Mouse (Mus musculus): ENCODE data around the gene Plekhh2.
A peak's percentile ranks its signal among the peaks of the same experiment; 100 is the strongest.

Gene Plekhh2

DNA sequence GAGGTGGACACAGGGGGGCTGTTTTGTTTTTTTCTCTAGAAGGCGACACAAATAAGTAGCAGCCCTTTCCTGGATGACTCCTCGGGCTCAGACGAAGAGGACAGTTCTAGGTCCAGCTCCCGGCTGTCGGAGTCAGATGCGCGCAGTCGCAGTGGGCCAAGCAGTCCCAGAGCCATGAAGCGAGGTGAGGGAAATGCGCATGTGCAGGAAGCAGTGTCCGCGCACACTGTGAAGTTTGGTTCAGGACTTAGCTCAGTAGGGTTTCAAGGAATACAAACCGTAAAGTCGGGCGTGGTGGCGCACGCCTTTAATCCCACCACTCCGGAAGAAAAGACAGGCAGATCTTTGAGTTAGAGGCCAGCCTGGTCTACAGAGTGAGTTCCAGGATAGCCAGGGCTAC is 59.9 kb downstream of the Plekhh2 start:
- peak in 1 of 2 experiments; percentile 12 for DNase-seq (ENCODE audit: inconsistent age in 2 of 2, low spot score in 1 of 2)

DNA sequence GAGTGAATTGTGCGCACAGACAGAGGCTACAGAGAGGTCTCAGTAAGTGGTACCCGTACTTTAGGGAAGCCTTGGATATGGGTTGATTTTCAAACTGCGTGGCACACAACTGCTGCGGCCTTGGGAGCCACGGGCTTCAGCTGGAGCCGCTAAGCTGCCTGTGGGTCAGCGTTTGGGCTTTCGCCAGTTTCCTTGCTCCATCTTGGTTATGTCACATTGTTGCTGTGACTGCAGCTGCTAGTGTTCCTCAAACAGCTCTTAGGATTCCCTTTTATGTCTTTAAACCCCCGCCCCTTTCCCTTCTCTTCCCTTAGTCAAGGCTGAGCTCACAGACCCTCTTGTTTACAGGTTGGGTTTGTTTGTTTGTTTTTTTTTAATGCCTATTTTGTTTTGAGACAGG is 61.6 kb downstream of the Plekhh2 start:
- DNase-seq (ENCODE audit: inconsistent age in 2 of 2, low spot score in 1 of 2): no peak

DNA sequence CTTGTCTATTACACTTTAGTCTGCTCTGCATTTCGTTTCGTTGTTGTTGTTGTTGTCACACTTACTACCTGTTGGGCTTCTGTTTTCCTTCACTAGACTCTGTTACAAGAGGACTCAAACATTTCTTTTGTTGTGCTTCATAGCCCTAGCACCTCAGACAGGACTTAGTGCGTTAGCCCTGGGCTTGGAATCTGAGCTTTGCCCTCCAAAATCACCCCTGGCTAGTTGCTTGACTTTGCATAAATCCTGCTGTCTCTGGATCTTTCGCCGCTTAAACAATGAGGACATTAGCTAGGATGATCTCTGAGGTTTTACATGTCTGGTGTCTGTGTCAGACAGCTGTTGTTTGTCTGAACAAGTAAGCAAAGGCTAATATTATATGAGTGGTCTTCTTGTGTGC is 62.2 kb downstream of the Plekhh2 start:
- DNase-seq (ENCODE audit: inconsistent age in 2 of 2, low spot score in 1 of 2): no peak

DNA sequence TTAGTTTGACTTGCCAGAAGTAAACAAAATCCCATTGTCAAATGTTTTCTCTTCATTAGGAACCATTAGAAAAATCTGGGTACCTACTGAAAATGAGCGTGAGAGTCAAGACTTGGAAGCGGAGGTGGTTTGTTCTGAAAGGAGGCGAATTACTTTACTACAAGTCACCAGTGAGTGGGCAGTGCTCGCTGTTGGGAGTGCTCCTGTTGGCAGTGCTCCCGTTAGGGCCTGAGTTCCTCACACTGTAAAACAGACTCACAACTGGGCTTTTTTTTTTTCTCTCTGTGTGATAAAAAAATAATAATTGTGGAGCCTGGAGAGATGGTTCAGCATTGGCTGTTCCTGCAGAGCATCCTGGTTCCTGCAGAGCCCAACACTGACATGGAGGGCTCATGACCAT is 63.4 kb downstream of the Plekhh2 start:
- DNase-seq (ENCODE audit: inconsistent age in 2 of 2, low spot score in 1 of 2): no peak

DNA sequence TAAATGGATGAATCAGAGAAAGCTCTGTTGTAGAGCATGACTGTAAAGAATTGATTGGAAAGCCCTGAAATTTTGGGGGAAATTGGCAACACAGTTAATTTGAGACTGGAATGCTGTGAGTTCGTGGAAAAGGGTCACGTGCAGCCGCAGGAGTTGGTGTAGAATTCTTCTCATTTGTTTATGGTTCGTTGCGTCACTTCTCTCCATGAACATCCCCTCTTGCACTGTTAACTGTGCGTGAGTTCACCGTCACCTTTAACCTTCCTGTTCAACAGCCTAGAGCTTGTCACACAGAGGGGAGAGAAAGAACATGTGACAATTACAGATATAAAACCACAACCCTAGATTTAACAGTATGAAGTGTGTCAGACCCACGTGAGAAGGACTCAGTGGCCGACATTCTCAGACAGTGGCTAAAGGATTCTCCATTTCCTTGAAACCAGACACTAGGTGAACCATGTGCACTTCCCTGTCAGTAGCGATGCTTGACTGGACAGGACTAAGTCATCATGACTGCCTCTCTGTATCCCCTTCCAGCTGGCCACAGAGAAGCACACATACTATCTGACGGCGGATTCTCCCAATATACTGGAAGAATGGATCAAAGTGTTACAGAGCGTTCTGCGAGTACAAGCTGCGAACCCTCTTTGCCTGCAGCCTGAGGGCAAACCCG is 65.1 kb downstream of the Plekhh2 start:
- no peak for DNase-seq (ENCODE audit: inconsistent age in 2 of 2, low spot score in 1 of 2)

DNA sequence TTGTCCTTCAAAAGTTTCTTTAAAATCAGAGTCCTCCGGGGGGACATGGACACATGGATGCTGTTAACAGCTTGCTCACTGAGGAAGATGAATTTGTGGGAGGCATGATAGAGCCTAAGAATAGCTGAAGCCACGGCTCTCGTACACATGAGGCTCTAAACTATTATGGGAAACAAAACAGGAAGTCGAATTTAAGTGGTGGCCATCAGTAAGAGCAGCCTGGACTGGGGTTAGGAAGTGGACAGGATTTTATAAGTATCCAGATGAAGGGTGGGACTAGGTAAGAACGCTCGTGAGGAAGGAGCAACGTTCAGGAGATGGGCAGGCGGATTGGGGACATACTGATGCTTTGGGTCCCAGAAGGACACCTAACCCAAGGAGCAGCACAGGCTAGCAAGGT is 67.6 kb downstream of the Plekhh2 start:
- no peak for DNase-seq (ENCODE audit: inconsistent age in 2 of 2, low spot score in 1 of 2)

DNA sequence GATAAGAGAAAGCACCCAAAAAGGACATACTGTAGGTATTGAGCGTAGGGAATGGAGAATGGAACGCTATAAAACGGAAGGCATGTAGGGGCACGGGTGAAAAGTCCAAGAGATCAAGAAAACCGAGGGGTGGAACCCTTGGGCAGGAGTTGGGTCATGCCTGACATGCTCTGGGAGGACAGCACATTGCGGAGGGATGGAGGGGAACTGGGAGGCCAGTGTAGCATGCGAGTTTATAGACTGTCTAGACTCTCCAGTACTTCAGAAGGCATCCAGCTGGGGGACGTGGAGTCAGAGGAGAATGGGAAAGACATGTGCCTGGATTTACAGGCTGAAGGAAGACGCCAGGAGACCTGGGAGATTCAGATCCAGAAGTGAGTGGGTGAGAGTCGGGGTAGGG is 68.1 kb downstream of the Plekhh2 start:
- DNase-seq (ENCODE audit: inconsistent age in 2 of 2, low spot score in 1 of 2): no peak

DNA sequence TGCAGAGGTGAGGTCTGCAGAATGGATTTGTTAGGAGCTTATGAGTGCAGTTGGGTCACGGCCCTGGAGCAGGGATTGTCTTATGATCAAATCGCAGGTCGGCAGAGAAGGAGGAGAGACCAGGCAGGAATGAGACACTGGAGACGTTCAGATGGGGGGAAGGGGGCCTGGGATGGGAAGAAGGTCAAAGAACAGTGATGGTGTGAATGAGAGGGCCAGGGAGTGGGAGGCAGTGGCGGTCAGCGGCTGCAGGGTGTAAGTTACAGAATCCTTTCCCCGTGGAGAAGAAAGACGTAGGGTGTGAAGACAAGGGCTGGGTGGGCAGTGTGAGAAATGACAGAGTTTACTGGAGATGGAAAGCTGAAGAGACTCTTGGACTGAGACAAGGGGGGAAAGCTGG is 69.1 kb downstream of the Plekhh2 start:
- no peak for DNase-seq (ENCODE audit: inconsistent age in 2 of 2, low spot score in 1 of 2)

DNA sequence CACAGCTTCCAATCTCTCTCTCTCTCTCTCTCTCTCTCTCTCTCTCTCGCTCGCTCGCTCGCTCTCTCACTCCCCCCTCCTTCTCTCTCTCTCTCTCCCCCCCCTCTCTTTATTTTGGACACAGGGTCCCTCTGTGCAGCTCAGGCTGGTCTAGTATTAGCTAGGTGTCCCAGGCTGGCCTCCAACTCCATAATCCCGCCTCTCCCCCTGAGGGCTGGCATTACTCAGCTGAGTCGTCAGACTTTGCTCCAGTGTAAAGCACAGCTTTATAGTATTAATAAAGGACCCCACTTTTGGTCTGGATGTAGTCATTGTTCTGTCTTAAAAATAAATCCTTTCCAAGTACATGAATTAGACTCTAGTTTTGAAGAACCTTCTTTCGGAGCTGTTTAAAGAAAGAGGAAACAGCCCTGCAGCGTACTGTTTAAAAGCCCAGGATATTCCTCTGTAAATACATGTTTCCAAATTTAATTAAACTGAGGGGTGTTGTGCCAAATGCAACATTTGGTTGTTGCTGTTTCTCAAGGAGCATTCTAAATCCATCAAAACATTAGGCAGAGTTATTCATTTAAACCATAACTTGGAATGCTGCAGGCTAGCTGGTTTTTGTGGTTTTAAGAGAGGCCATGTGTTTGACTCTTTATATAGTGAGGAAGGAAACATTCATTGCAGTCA is 70.2 kb downstream of the Plekhh2 start:
- no peak for DNase-seq (ENCODE audit: inconsistent age in 2 of 2, low spot score in 1 of 2)

DNA sequence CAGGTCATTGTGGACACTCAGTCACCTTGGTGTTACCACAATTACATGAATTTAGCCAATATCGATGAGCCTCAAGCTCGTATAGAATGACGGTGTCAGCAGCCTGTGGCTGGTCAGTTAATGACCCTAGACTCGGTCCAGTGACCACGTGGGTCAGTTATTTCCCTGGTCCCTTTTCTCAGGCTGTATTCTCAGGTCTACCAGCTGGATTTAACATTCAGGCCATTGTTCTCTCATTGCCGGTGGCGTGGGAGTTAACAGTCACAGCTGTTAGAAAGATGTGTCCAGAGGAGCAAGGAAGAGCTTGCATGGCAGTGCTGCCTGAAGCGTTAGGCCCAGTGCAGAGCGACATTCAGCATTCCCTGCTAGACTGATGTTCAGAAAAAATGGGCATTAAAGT is 72.4 kb downstream of the Plekhh2 start:
- DNase-seq (ENCODE audit: inconsistent age in 2 of 2, low spot score in 1 of 2): no peak

DNA sequence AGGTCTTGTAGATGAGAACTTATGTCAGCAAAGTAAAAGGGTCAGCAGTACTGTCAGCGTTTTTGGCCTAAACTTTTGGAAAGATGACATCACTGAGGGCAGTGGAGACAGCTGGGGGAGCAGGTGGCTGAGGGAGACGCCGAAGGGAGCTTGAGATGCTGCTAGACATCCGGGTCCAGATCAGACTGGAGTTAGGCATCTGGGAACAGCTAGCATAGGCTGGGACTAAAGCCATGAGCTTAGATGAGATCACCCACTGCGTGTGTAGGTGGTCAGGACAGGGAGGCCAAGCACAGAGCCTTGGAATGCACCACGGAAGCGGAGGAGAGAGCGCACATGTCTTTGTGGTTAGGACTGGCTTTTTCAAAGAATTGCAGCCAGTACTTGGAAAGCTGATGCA is 73.4 kb downstream of the Plekhh2 start:
- no peak for DNase-seq (ENCODE audit: inconsistent age in 2 of 2, low spot score in 1 of 2)

DNA sequence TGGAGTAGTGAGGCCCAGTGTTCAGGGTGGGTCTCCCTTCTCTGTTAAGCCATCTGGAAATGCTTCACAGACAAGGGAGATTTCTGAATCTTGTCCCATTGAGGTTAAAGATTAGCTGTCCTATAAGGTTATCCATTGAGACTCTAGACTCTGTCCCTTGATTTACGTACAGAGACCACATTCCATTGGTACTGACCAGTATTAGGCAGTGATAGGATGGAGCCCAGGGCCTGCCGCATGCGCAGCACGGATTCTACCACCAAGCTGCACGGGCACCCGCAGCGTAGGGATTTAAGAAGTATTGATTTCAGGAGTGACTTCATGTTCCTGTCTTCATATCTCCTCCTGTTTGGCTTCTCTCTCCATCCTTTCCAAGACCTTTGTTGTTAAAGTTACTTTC is 78.4 kb downstream of the Plekhh2 start:
- no peak for DNase-seq (ENCODE audit: inconsistent age in 2 of 2, low spot score in 1 of 2)

DNA sequence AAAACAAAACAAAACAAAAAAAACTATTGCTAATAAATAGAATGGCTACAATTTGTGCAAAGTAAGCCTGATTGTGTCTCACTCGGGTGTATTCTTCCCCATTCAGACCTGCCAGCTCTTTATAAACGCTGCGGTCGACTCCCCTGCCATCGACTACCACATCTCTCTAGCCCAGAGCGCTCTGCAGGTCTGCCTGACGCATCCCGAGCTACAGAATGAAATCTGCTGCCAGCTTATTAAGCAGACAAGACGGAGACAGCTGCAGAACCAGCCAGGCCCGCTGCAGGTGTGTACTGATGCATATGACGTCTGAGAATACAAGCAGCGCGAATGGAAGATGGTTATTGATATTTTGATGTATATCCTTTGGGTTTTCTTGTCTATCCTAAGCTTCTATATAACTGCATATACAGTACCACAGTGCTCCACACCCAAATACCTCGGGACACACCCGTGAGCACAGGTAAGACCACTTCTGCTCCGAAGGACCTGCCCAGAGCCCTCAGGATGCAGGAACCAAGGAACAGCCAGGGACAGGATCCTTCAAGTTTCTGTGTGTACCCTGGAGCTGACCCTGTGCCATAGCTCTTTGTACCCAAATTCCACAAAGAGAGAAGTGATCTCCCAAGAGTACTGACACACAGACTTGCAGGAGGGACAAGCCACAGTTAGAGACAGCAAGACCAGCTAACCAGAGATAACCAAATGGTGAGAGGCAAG is 79.9 kb downstream of the Plekhh2 start:
- no peak for DNase-seq (ENCODE audit: inconsistent age in 2 of 2, low spot score in 1 of 2)

DNA sequence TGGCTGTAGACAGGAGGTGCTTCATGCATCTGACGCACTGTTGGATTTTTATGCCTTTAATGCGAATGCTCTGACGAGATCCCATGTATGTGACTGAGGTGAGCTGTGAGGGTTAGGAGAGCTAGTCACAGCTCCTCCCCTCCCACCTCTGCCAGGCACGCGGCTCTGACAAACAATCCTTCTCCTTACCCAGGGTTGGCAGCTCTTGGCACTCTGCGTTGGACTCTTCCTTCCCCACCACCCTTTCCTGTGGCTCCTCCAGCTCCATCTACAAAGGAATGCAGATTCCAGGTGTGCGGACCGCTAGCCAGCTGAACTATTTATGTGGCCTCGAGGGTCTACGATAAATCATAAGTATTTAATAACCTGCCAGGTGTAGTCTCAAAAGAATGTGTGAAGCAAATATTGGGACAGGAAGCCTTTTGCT is 84.3 kb downstream of the Plekhh2 start:
- DNase-seq (ENCODE audit: inconsistent age in 2 of 2, low spot score in 1 of 2): no peak

DNA sequence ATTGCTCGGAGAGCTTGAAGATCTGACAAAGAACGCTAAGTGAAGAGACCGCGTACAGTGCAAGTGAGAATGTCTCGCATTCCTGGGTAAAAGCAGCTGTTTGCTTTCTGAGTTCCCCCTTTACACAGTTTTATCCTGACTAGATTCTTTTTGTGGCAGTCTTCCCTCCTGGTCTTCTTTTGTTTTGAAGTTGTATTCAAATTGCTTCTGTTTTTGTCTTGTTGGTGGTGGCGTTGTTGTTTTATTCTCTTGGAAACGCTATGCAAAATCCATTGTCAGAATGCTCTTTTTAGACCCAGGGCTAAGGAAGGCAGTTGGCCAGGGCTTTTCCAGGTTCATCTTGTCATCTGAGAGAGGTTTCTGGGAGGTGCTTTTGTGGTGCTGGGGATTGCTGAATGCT is 84.8 kb downstream of the Plekhh2 start:
- no peak for DNase-seq (ENCODE audit: inconsistent age in 2 of 2, low spot score in 1 of 2)

DNA sequence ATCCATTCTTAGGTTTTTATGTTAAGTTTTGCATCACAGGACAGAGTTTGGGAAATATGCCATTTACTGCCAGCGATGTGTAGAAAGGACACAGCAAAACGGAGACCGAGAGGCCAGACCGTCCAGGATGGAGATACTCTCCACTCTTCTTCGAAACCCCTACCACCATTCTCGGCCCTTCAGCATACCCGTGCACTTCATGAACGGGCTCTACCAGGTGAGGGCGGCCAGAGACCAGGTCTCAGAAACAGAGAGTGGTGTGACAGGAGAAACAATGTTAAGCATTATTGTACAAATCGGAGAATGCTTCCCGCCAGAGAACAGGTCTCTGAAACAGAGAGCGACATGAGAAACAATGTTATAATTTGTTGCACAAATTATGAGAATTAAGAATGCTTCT is 86.2 kb downstream of the Plekhh2 start:
- DNase-seq (ENCODE audit: inconsistent age in 2 of 2, low spot score in 1 of 2): no peak

DNA sequence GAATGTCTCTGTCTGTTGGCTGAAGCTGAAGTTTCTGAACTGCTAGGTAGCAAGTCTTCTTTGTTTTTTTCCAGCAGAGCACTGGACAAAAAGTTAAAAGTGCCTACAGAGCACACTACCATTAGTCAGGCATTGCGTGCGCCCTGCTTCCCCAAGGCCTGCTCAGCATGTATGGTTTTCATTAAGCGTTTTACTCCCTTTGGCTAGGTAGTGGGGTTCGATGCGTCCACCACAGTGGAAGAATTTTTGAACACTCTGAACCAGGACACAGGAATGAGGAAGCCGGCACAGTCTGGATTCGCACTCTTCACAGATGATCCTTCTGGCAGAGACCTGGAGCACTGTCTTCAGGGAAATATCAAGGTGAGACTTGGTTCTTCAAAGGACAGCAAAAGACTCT is 87.2 kb downstream of the Plekhh2 start:
- no peak for DNase-seq (ENCODE audit: inconsistent age in 2 of 2, low spot score in 1 of 2)

DNA sequence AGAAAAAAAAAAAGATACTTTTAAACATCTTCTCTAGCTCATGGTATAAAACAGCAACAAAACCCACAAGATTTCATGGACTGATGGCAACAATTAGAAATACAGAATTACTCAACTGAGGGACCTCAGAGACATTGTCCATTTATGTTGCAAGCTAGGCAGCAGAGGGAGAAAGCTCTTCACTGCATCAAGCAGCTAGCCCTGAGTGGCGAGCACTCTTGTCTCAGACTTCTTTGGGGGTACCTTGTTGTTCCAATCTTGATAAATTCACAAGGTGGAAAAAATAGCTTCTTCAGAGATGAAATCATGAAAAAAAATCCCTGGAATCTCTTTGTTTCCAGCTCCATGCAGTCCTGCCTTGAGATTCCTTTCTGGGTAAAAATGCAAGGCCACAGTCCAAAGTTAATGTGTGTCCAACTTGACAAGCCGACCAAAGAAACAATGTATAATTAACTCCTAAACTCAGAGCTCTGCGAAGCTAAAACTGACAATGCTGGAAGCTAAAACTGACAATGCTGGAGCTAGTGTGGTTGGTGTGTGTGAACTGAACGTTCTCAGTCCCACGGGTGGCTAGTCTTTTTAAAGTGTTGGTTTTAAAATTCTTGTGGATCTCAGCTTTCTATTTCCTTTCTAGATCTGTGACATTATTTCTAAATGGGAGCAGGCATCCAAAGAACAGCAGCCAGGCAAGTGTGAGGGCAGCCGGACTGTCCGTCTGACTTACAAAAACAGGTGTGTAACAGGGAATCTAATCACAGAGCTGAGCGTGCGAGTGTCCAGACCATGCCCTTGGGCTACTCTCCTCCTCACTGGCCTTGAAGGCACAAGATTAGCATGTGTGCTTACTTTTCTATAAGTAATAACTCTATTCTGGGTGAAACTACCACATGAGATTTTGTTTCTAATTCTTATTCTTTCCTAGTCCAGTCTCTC is 88.6 kb downstream of the Plekhh2 start:
- peak in 1 of 2 experiments; percentile 30 for DNase-seq (ENCODE audit: inconsistent age in 2 of 2, low spot score in 1 of 2)

DNA sequence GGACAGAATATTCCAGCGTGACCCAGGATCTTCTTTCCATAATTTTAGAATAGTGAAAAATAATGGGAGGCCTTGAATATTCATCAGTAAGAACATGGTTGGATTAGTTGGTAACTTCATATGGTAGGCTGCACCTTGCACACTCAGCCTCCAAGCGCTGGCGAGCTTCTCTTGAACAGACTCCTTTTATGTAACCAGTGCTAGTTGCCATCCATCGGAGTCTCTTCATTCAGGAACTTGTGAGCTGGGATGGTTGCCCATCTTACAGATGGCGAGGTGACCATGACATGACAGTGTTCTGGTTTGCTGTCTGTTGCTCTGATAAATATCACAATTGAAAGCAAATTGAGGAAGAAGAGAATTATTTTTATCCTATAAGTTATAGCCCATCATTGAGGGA is 90.1 kb downstream of the Plekhh2 start:
- no peak for DNase-seq (ENCODE audit: inconsistent age in 2 of 2, low spot score in 1 of 2)

DNA sequence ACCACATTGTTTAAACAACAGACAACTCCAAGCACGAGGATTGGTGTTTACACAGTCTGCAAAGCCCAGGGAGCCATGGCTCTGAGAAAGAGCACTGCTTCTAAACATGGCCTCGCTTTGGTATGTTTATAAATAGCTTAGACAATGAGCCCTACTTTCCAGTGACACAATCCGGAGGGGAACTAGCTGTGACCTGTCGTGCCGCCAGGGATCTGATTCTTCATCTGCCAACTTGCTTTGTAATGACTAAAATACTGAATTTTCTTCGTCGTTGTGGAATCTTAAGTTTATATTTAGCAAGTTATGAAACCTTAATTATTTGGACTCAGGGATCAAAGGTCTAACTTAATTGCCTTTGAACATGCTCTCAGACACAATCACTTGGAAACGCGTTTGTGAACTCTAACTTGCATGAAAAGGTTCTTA is 91.5 kb downstream of the Plekhh2 start:
- DNase-seq (ENCODE audit: inconsistent age in 2 of 2, low spot score in 1 of 2): no peak

DNA sequence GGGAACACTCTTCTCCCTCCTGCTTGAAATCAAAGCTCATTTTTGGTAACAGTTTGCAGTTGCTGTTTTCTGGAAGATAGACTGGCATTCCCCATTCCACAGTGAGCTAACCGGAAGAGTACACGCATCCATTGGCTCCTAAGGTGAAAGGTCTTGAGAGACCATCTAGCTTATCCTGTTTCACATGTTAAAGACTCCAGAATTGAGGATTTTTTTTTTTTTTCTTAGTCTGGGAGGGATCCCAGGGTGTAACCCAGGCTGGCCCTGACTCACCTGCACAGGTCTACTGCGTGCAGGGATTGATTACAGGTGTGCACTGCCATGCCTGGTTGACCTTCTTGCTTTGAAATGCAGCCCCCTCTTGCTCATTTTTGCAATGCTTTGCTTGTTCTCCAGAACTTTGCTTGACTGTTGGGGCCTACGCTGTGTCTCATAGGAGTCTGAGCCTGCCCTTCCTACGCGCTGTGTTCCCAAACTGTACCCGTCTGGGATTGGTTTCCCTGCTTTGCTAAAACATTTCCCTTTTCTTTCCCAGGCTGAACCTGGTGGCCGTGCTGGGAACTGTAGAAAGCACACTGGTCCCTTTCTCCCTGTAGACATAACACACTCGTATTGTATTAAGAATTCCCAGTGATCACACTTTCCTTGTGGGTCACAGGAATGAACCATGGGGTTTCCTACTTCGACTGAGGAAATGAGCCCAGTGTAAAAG is 92.2 kb downstream of the Plekhh2 start:
- no peak for DNase-seq (ENCODE audit: inconsistent age in 2 of 2, low spot score in 1 of 2)
